In the genomic region with DNA sequence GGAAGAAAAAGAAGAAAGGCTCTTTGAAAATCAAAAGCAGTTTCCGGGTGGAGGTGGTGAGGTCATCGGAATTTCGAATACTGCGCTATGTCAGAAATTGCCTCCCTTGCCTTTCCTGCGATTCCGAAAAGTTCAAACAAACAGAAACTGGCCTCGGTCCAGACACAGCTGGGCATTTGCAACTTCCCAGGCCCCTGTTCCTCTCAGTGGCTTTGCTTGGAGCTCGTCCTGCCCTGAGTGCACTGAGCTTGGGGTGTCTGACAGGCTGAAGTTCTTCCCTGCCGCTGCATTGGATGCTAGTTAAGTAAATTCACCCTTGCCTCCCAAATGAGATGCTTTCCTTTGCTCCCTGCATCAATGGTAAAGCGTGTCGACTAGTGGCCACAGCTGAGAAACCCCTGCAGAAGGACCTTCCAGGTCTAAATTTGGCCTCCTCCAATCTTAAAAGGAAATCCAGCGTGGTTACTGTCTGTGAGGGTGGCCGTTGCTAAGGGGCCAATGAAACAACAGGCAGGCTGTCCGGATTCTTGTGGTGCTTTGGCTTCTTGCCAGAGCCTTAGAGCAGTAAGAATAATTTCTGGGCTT, we compare ENCODE assay signal across 8 mouse cellular contexts. TPM values are rescaled to one million over a fixed set of nuclear protein-coding genes. Genes with fewer than 3 reads are reported as not detected.
DNase-seq lines count a peak whose midpoint lies in the region; ATAC-seq lines count a peak whose summit lies in the region.

No protein-coding gene starts in this region.

- no peaks in the 10 kb centered on the region for H3K36me3 ChIP-seq in forebrain, embryonic 12.5 days (replicated peaks)
- no peaks in the 10 kb centered on the region for H3K36me3 ChIP-seq in midbrain, embryonic 11.5 days (ENCODE audit: control insufficient read depth, insufficient read depth, low read length)

- DNase-seq in right cerebral cortex, adult 18-20 months = peak; percentile 38
- DNase-seq in right cerebral cortex, postnatal 36 days (ENCODE audit: low spot score in 2 of 2) = no peak
- DNase-seq in heart, postnatal 14 days = peak; percentile 19 to 52
- peak; percentile 44 to 55 for DNase-seq in kidney, postnatal 25 days
- DNase-seq in midbrain, embryonic 11.5 days (ENCODE audit: low spot score, missing footprints) = peak; percentile 94
- peak; percentile 32 for DNase-seq in yolk sac, embryonic 10.5 days (ENCODE audit: low spot score)
- DNase-seq in spleen, postnatal 4 days (ENCODE audit: low spot score in 2 of 2) = no peak

- H3K9me3 ChIP-seq in forebrain, embryonic 12.5 days = no peaks in the 10 kb centered on the region
- no peaks in the 10 kb centered on the region for H3K9me3 ChIP-seq in midbrain, embryonic 11.5 days (ENCODE audit: control insufficient read depth, low read length)

- H3K4me3 ChIP-seq in forebrain, embryonic 12.5 days (replicated peaks) = peak overlapping the region; percentile 15; the same call in 1 of the 2 replicates
- H3K4me3 ChIP-seq in midbrain, embryonic 11.5 days (ENCODE audit: low read depth, low read length) = no peak overlapping the region

- intact Hi-C loops in heart, postnatal 14 days (cut with DNase I) = no loop called here

- ATAC-seq in forebrain, embryonic 12.5 days (ENCODE audit: low FRiP score) = peak; percentile 59
- peak; percentile 76 for ATAC-seq in midbrain, embryonic 11.5 days (ENCODE audit: low FRiP score)

- H3K27me3 ChIP-seq in forebrain, embryonic 12.5 days = peaks cover 8% of the 10 kb centered on the region
- H3K27me3 ChIP-seq in midbrain, embryonic 11.5 days (ENCODE audit: control insufficient read depth, insufficient read depth, low read length) = no peaks in the 10 kb centered on the region; the same call in 1 of the 2 replicates

- peak overlapping the region; percentile 35 for H3K4me2 ChIP-seq in forebrain, embryonic 12.5 days
- 0 out of 2 replicates have a peak overlapping the region, but pooled peaks have one; percentile 3 for H3K4me2 ChIP-seq in midbrain, embryonic 11.5 days

- WGBS in forebrain, embryonic 12.5 days = 5% methylated on average over 14 of the region's 14 CpGs
- WGBS in midbrain, embryonic 11.5 days = 32% methylated on average over 14 of the region's 14 CpGs

- H3K27ac ChIP-seq in forebrain, embryonic 12.5 days = peak overlapping the region; percentile 90
- H3K27ac ChIP-seq in midbrain, embryonic 11.5 days (ENCODE audit: low read depth, low read length) = peak overlapping the region; percentile 49; the same call in 1 of the 2 replicates

- 0 out of 2 replicates have a peak overlapping the region, but pooled peaks have one; percentile 21 for H3K9ac ChIP-seq in forebrain, embryonic 12.5 days
- no peak overlapping the region for H3K9ac ChIP-seq in midbrain, embryonic 11.5 days (ENCODE audit: low read length)

- peaks cover 57% of the 10 kb centered on the region for H3K4me1 ChIP-seq in forebrain, embryonic 12.5 days
- peaks cover 14% of the 10 kb centered on the region for H3K4me1 ChIP-seq in midbrain, embryonic 11.5 days (ENCODE audit: control insufficient read depth, insufficient read depth, low read length)

RNA-seq across cellular contexts. Expression of gene Wdr95, which starts 14.3 kb away (rescaled TPM):
- 0.17 and 0.68 TPM in 2 replicates for polyA plus RNA-seq in forebrain, embryonic 12.5 days (2016; fragmentation: Nextera tagmentation; extraction: Ambion mirVana)
- not detected for total RNA-seq in heart, postnatal 14 days (2021)
- polyA plus RNA-seq in midbrain, embryonic 11.5 days (2014; fragmentation: Nextera tagmentation; extraction: Ambion mirVana) = 0.08 and 0.33 TPM in 2 replicates

Comparison
In these comparisons a context has a peak if more than half of its experiments do, and no peak if none do; other contexts are left out.
1. DNase-seq: peak in right cerebral cortex, adult 18-20 months (single experiment), heart, postnatal 14 days (2 of 2), kidney, postnatal 25 days (2 of 2), midbrain, embryonic 11.5 days (single experiment) and yolk sac, embryonic 10.5 days (single experiment); none in right cerebral cortex, postnatal 36 days (0 of 2) and spleen, postnatal 4 days (0 of 2).